Comparison of ENCODE assay signal across 8 mouse cellular contexts in the genomic region with DNA sequence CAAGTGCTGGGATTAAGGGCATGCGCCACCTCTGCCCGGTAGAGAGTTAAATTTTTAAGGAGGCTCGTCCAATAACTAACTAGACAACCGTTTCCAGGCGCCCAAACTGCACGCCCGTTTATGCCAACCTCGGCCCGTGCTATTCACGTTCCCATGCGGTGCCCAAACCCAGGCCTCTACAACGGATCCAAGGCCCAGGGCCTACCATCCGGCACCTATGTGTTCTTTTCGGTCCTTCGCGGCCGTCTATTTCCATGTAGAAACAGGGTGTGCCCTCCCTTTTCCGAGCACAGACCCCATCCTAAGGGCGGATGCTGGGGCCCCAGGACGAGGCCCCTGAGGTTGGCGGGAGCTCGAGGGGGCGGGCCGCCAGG. TPM values are rescaled to one million over a fixed set of nuclear protein-coding genes. Genes with fewer than 3 reads are reported as not detected.
DNase-seq lines count a peak whose midpoint lies in the region; ATAC-seq and TF ChIP-seq lines count a peak whose summit lies in the region.

No protein-coding gene starts in this region.

- H3ac ChIP-seq in C2C12 (ENCODE audit: control insufficient read depth, insufficient read length, low read depth) = peak overlapping the region; percentile 95

- peak overlapping the region; percentile 54 for H3K4me2 ChIP-seq in forebrain, embryonic 12.5 days
- peak overlapping the region; percentile 67 for H3K4me2 ChIP-seq in liver, embryonic 14.5 days (ENCODE audit: low read depth)

- 3% methylated on average over 24 of the region's 24 CpGs for WGBS in heart, adult 2 months
- 1% methylated on average over 24 of the region's 24 CpGs for WGBS in forebrain, embryonic 12.5 days
- 2% methylated on average over 24 of the region's 24 CpGs for WGBS in liver, embryonic 14.5 days (ENCODE audit: insufficient replicate concordance)

- H3K4me3 ChIP-seq in heart, adult 2 months = peak overlapping the region; percentile 63
- peak overlapping the region; percentile 38 for H3K4me3 ChIP-seq in C2C12 (ENCODE audit: insufficient read depth, poor library complexity, severe bottlenecking)
- peak overlapping the region; percentile 96 for H3K4me3 ChIP-seq in forebrain, embryonic 12.5 days (replicated peaks)
- H3K4me3 ChIP-seq in liver, embryonic 14.5 days (ENCODE audit: insufficient read depth in 1 of 2, low read depth in 2 of 2, low read length in 2 of 2) = peak overlapping the region; percentile 57 to 88

- intact Hi-C loops in heart, adult 2 months (cut with DNase I) = loop anchor here (2.0 to 5.0 kb wide), 7 partner anchors 52 to 623 kb away; a partner anchor contains a TSS
- intact Hi-C loops in left cerebral cortex, postnatal 4 days (cut with DNase I) = loop anchor here (10.0 kb wide), 1 partner anchor 110 kb away; no protein-coding TSS in a partner anchor

- H3K9ac ChIP-seq in heart, adult 2 months (ENCODE audit: low read depth, low read length) = peak overlapping the region; percentile 79
- peak overlapping the region; percentile 64 for H3K9ac ChIP-seq in forebrain, embryonic 12.5 days
- peak overlapping the region; percentile 67 for H3K9ac ChIP-seq in liver, embryonic 14.5 days (replicated peaks)

- peak overlapping the region; percentile 86 for H3K27ac ChIP-seq in heart, adult 2 months
- H3K27ac ChIP-seq in forebrain, embryonic 12.5 days = peak overlapping the region; percentile 92
- peak overlapping the region; percentile 32 for H3K27ac ChIP-seq in liver, embryonic 14.5 days

- no peaks in the 10 kb centered on the region for H3K27me3 ChIP-seq in heart, adult 2 months (ENCODE audit: control insufficient read depth, insufficient read depth, low read length)
- no peaks in the 10 kb centered on the region for H3K27me3 ChIP-seq in C2C12 (ENCODE audit: control insufficient read depth, insufficient read depth, insufficient read length)
- H3K27me3 ChIP-seq in forebrain, embryonic 12.5 days = no peaks in the 10 kb centered on the region
- H3K27me3 ChIP-seq in liver, embryonic 14.5 days (ENCODE audit: control insufficient read depth, insufficient read depth, low read length) = no peaks in the 10 kb centered on the region

- H3K79me3 ChIP-seq in C2C12 (ENCODE audit: low read depth) = peaks cover 38% of the 10 kb centered on the region

- no peak for DNase-seq in heart, adult 2 months
- no peak for DNase-seq in heart, postnatal 4 days
- DNase-seq in liver, embryonic 14.5 days (ENCODE audit: low read depth in 3 of 3, low spot score in 3 of 3) = no peak
- no peak for DNase-seq in T-cell, adult 2 months (ENCODE audit: low spot score)
- no peak for DNase-seq in left cerebral cortex, postnatal 4 days
- no peak for DNase-seq in spleen, postnatal 10 days (ENCODE audit: low spot score in 2 of 2)

- no peak for TF ChIP-seq EP300 in heart, adult 2 months (IDR thresholded peaks at IDR 0.05; ENCODE audit: insufficient read depth, low read depth, low read length)
- no peak for TF ChIP-seq EP300 in liver, embryonic 14.5 days (IDR thresholded peaks at IDR 0.05; ENCODE audit: low read depth)

- H3K79me2 ChIP-seq in heart, adult 2 months (replicated peaks; ENCODE audit: control insufficient read depth, insufficient read depth, low read length) = no peaks in the 10 kb centered on the region; the same call in 1 of the 2 replicates
- peaks cover 43% of the 10 kb centered on the region for H3K79me2 ChIP-seq in C2C12 (ENCODE audit: control insufficient read depth, insufficient read depth)

- no peak for TF ChIP-seq POLR2A in heart, adult 2 months (IDR thresholded peaks at IDR 0.05; ENCODE audit: insufficient read depth, low read depth, low read length)

- no peak for TF ChIP-seq CTCF in heart, adult 2 months (IDR thresholded peaks at IDR 0.05)
- TF ChIP-seq CTCF in C2C12 (IDR thresholded peaks at IDR 0.05; ENCODE audit: control insufficient read depth, insufficient read depth, insufficient read length) = no peak
- no peak for TF ChIP-seq CTCF in liver, embryonic 14.5 days (IDR thresholded peaks at IDR 0.05; ENCODE audit: low read depth)

- H3K4me1 ChIP-seq in heart, adult 2 months (ENCODE audit: control insufficient read depth, insufficient read depth, low read length) = peaks cover 4% of the 10 kb centered on the region
- H3K4me1 ChIP-seq in forebrain, embryonic 12.5 days = peaks cover 21% of the 10 kb centered on the region
- peaks cover 12 to 26% of the 10 kb centered on the region in 2 experiments for H3K4me1 ChIP-seq in liver, embryonic 14.5 days (replicated peaks; ENCODE audit: control insufficient read depth in 2 of 2, insufficient read depth in 2 of 2, low read length in 1 of 2)

- ATAC-seq in forebrain, embryonic 12.5 days (ENCODE audit: low FRiP score) = no peak
- no peak for ATAC-seq in liver, embryonic 14.5 days (ENCODE audit: insufficient read depth)

- no peaks in the 10 kb centered on the region for H3K9me3 ChIP-seq in forebrain, embryonic 12.5 days
- H3K9me3 ChIP-seq in liver, embryonic 14.5 days (ENCODE audit: control insufficient read depth, low read length) = no peaks in the 10 kb centered on the region

- no peaks in the 10 kb centered on the region for H3K36me3 ChIP-seq in heart, adult 2 months (ENCODE audit: control insufficient read depth, insufficient read depth, low read length)
- H3K36me3 ChIP-seq in C2C12 (ENCODE audit: control insufficient read depth, insufficient read depth) = no peaks in the 10 kb centered on the region
- no peaks in the 10 kb centered on the region for H3K36me3 ChIP-seq in forebrain, embryonic 12.5 days (replicated peaks)
- H3K36me3 ChIP-seq in liver, embryonic 14.5 days (replicated peaks; ENCODE audit: control insufficient read depth, insufficient read depth, low read depth) = no peaks in the 10 kb centered on the region

TF ChIP-seq in C2C12, 6 proteins besides CTCF, POLR2A, EP300 and RAD21:
- TF ChIP-seq MYOG (IDR thresholded peaks at IDR 0.05; ENCODE audit: control insufficient read depth, extremely low read depth, insufficient read length) = no peak
- TF ChIP-seq FOSL1 (IDR thresholded peaks at IDR 0.05; ENCODE audit: insufficient read depth, low read length, poor library complexity, severe bottlenecking) = no peak
- no peak for TF ChIP-seq USF1 (IDR thresholded peaks at IDR 0.05; ENCODE audit: low read depth)
- TF ChIP-seq CEBPB (IDR thresholded peaks at IDR 0.05; ENCODE audit: low read depth) = no peak
- no peak for TF ChIP-seq MAX (IDR thresholded peaks at IDR 0.05)
- no peak for TF ChIP-seq MYOD1 (IDR thresholded peaks at IDR 0.05; ENCODE audit: control insufficient read depth, insufficient read length, low read depth)

RNA-seq across cellular contexts. Expression of a gene that starts 0.8 kb away (rescaled TPM):
- total RNA-seq in heart, adult 2 months (2021) = 10 to 100 TPM; 31.8 to 36.2 TPM
- polyA plus RNA-seq in heart, adult 2 months (2012; rRNA removed) = 4.1 and 9.8 TPM in 2 replicates
- total RNA-seq in heart, postnatal 4 days (2021) = 10 to 100 TPM; 72.4 to 80.0 TPM
- polyA plus RNA-seq in C2C12 (2012; fragmentation: generic; extraction: Trizol) = 32.9 TPM
- 169 and 171 TPM in 2 replicates for polyA plus RNA-seq in forebrain, embryonic 12.5 days (2016; fragmentation: Nextera tagmentation; extraction: Ambion mirVana)
- polyA plus RNA-seq in liver, embryonic 14.5 days (2012; rRNA removed) = 15.6 and 25.7 TPM in 2 replicates
- 50.3 and 56.3 TPM in 2 replicates for polyA plus RNA-seq in liver, embryonic 14.5 days (2014; fragmentation: Nextera tagmentation; extraction: Ambion mirVana)
- total RNA-seq in left cerebral cortex, postnatal 4 days (2021) = 100 to 1,000 TPM; 122 to 123 TPM

RNA-seq across cellular contexts. Expression of a gene that starts 51.7 kb away (rescaled TPM):
- 10 to 100 TPM; 33.5 to 38.3 TPM for total RNA-seq in heart, adult 2 months (2021)
- polyA plus RNA-seq in heart, adult 2 months (2012; rRNA removed) = 8.0 and 16.5 TPM in 2 replicates
- 10 to 100 TPM; 51.9 to 55.2 TPM for total RNA-seq in heart, postnatal 4 days (2021)
- polyA plus RNA-seq in C2C12 (2012; fragmentation: generic; extraction: Trizol) = 8.4 TPM
- polyA plus RNA-seq in forebrain, embryonic 12.5 days (2016; fragmentation: Nextera tagmentation; extraction: Ambion mirVana) = 30.9 and 32.1 TPM in 2 replicates
- 6.3 and 9.9 TPM in 2 replicates for polyA plus RNA-seq in liver, embryonic 14.5 days (2012; rRNA removed)
- polyA plus RNA-seq in liver, embryonic 14.5 days (2014; fragmentation: Nextera tagmentation; extraction: Ambion mirVana) = 11.1 and 12.4 TPM in 2 replicates
- total RNA-seq in left cerebral cortex, postnatal 4 days (2021) = 100 to 1,000 TPM; 138 to 139 TPM

Comparison
In these comparisons a context has a peak if more than half of its experiments do, and no peak if none do; other contexts are left out.
1. H3K27ac ChIP-seq: peak in every context shown above with its lines; median percentile 92 in forebrain, embryonic 12.5 days; 86 in heart, adult 2 months; 32 in liver, embryonic 14.5 days.
2. H3K4me3 ChIP-seq: peak in every context shown above with its lines; median percentile 96 in forebrain, embryonic 12.5 days; 72 in liver, embryonic 14.5 days; 63 in heart, adult 2 months; 38 in C2C12.